Mouse (Mus musculus) gastrocnemius, postnatal 10 days (tissue): ENCODE measurements at regions not wholly inside any gene's neighbourhood (a gene's known extent, or its start where the extent isn't known, plus 50 kb on each side); places are given as distances from the start of the nearest gene placed in this dataset.

Experiments
- DNase-seq: peaks from one replicate; pipeline ENCODE4 v3.0.0; 2021; ENCODE audit warnings: mixed read lengths

GRCm38 (mm10) chr8:117894861-117895260 is 93.1 kb upstream of the Mphosph6 start:
- no peak for DNase-seq

- DNase-seq: no peak
Measured at GRCm38 (mm10) chr8:117890211-117890610, 88.5 kb upstream of the Mphosph6 start.

- DNase-seq: no peak
Measured at GRCm38 (mm10) chr8:117881414-117881973, 79.8 kb upstream of the Mphosph6 start.

GRCm38 (mm10) chr8:117880279-117880975 is 78.7 kb upstream of the Mphosph6 start:
- DNase-seq: no peak

- no peak for DNase-seq
Measured at GRCm38 (mm10) chr8:117873611-117874010, 71.9 kb upstream of the Mphosph6 start.

GRCm38 (mm10) chr8:117867138-117867537 is 65.4 kb upstream of the Mphosph6 start:
- no peak for DNase-seq

- no peak for DNase-seq
Measured at GRCm38 (mm10) chr8:117865014-117865413, 63.3 kb upstream of the Mphosph6 start.

GRCm38 (mm10) chr8:117863837-117864236 is 62.1 kb upstream of the Mphosph6 start:
- DNase-seq: peak; percentile 71

- no peak for DNase-seq
Measured at GRCm38 (mm10) chr8:117862318-117862717, 60.6 kb upstream of the Mphosph6 start.

- DNase-seq: no peak
Measured at GRCm38 (mm10) chr8:117859734-117860133, 58.0 kb upstream of the Mphosph6 start.

- DNase-seq: no peak
Measured at GRCm38 (mm10) chr8:117859095-117859494, 57.4 kb upstream of the Mphosph6 start.

- no peak for DNase-seq
Measured at GRCm38 (mm10) chr8:117856121-117856520, 54.4 kb upstream of the Mphosph6 start.

- DNase-seq: no peak
Measured at GRCm38 (mm10) chr8:117854942-117855491, 53.3 kb upstream of the Mphosph6 start.

- no peak for DNase-seq
Measured at GRCm38 (mm10) chr8:117854301-117854700, 52.6 kb upstream of the Mphosph6 start.

- no peak for DNase-seq
Measured at GRCm38 (mm10) chr8:117853408-117853807, 51.7 kb upstream of the Mphosph6 start.

- DNase-seq: no peak
Measured at GRCm38 (mm10) chr8:117852521-117852920, 50.8 kb upstream of the Mphosph6 start.
